Mouse (Mus musculus) CH12.LX (cell line): ENCODE measurements around the gene Rpl41.

Experiments used
- CHD2 ChIP-seq: IDR thresholded peaks from 2 replicates; pipeline ENCODE4 v1.6.1; 2011; ENCODE audit warnings: low read length, improper control_type of control experiment
- CTCF ChIP-seq, 2 experiments: IDR thresholded peaks in 1 of 2; conservative IDR thresholded peaks in 1 of 2; 2 replicates each; pipeline ENCODE4 v1.5.1; 2011 to 2012; ENCODE audit warnings: low read depth in 2 of 2, low read length in 2 of 2, improper control_type of control experiment in 1 of 2, inconsistent platforms in 1 of 2, mild to moderate bottlenecking in 1 of 2, moderate library complexity in 1 of 2
- EP300 ChIP-seq: IDR thresholded peaks from 2 replicates; pipeline ENCODE4 v1.6.1; 2011; ENCODE audit warnings: low read length, improper control_type of control experiment
- GABPA ChIP-seq: IDR thresholded peaks from 2 replicates; pipeline ENCODE4 v1.6.1; 2012; ENCODE audit warnings: low read depth, low read length, improper control_type of control experiment, inconsistent platforms; ENCODE audit not compliant: insufficient replicate concordance
- HCFC1 ChIP-seq: IDR thresholded peaks from 2 replicates; pipeline ENCODE4 v1.6.1; 2012; ENCODE audit warnings: low read depth, mild to moderate bottlenecking, inconsistent platforms, low read length, improper control_type of control experiment
- JUND ChIP-seq: conservative IDR thresholded peaks from 2 replicates; pipeline ENCODE4 v1.6.1; 2011; ENCODE audit warnings: low read depth, low read length, improper control_type of control experiment
- KAT2A ChIP-seq: IDR thresholded peaks from 2 replicates; pipeline ENCODE4 v1.6.1; 2012; ENCODE audit warnings: low read length, improper control_type of control experiment, inconsistent platforms; ENCODE audit not compliant: insufficient replicate concordance
- MAFK ChIP-seq: IDR thresholded peaks from 2 replicates; pipeline ENCODE4 v1.6.1; 2011; ENCODE audit warnings: low read length, improper control_type of control experiment; ENCODE audit not compliant: insufficient replicate concordance
- POLR2AphosphoS2 ChIP-seq: IDR thresholded peaks from 2 replicates; pipeline ENCODE4 v1.6.1; 2011; ENCODE audit warnings: low read depth, low read length, improper control_type of control experiment
- USF1 ChIP-seq: IDR thresholded peaks from 2 replicates; pipeline ENCODE4 v1.6.1; 2014; ENCODE audit warnings: low read depth, mild to moderate bottlenecking, inconsistent platforms, low read length, improper control_type of control experiment
- ZKSCAN1 ChIP-seq: IDR thresholded peaks from 2 replicates; pipeline ENCODE4 v1.6.1; 2012; ENCODE audit warnings: low read depth, inconsistent platforms, low read length, improper control_type of control experiment, borderline replicate concordance

DNA sequence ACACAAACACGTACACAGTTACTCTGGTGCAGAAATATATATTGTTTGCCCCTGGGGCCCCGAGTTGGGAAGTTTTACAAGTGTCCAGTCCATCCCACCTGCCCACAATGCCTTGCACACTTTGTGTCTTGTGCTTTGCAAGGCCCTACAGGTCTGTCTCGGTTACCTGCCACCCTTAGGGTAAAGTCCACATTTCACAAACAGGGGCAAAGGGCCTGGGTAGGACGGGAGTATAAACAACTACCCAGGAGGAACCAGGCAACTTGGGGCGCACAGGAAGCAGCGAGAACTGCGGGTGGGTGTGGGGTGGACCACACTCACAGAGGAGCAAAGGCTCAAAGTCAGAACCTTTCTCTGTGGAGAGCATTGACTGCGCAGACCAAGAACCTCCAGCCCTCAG lies 38.6 kb upstream of the Rpl41 start:
- TF ChIP-seq USF1 (no peak), POLR2AphosphoS2 (no peak), CTCF (conservative IDR thresholded peaks at IDR 0.05 in 1 of 2, IDR thresholded peaks at IDR 0.05 in 1 of 2; ENCODE audit: low read depth in 2 of 2, low read length in 2 of 2) (no peak), HCFC1 (no peak), EP300 (no peak), CHD2 (no peak), JUND (no peak), ZKSCAN1 (no peak), KAT2A (no peak), GABPA (no peak), MAFK (no peak)
